Mouse (Mus musculus) spleen, embryonic (tissue): ENCODE results near the gene Gab3.

ENCODE experiments used
- CTCF ChIA-PET: fragments of 350-600 bp; sonication (Branson Sonifier 250); formaldehyde crosslinking; loops from one replicate; lab custom pipeline; 2022; lab: Charles Lee

Gab3 gene

GRCm38 (mm10) chrX:75084774-75085508 is at the start of gene Gab3:
Gab3 (minus strand) TSS chrX:75085458.
- CTCF ChIA-PET = no interaction called here

DNA sequence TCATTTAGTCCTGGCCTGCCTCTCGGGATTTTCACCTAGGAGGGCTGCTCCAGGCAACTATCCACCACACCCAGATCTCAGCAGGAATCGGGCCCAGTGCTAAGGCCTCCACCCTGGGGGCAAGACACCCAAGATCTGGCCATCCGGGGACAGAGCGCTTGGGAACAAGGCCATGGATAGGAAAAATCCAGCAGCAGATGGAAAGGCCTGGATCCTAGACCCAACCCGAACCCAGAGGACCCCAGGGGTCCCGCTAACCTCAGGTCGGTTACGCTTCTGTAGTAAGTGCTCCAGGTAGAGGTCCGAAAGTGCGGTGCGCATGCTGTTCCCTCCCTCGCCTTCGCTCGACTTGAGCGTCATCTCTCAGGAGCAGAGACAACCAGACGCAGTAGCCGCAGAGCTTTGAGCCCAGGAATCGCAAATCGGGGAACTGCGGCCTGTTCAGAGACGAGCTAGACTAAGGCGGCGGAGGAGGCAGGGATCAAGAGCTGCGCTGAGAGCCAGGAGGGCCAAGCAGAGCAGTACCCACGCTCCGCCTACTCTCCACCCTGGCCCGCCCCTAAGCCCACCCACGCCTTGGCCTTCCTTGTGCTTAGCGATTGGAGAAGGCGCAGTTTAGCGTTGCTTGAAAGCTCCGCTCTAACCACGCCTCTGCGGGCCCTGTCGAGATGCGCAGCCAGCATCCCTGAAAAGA is 45.4 kb upstream of the Gab3 start, which contains the start of gene Mpp1:
Gene Mpp1 (minus strand): TSS at position 550 of the 694 bp plus-strand sequence.
- CTCF ChIA-PET = no interaction called here

DNA sequence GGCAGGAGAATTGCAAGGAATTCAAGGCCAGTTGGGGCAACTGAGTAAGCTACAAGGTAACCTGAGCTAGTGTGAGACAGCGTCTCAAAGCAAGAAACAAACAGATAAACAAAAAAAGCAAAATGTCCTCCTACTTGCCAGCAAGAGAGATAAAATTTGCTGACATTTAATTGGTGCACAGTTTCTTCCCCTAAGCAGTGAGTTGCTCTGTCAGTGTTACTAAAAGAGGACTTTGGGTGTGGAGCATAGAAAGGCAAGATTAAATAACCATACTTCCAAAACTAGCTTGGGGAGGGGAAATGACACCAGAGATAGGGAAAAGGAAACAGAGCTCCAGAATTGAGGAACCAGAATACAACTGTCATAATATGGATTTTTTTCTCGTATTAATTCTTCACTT is 44.2 kb upstream of the Gab3 start:
- CTCF ChIA-PET = no interaction called here

DNA sequence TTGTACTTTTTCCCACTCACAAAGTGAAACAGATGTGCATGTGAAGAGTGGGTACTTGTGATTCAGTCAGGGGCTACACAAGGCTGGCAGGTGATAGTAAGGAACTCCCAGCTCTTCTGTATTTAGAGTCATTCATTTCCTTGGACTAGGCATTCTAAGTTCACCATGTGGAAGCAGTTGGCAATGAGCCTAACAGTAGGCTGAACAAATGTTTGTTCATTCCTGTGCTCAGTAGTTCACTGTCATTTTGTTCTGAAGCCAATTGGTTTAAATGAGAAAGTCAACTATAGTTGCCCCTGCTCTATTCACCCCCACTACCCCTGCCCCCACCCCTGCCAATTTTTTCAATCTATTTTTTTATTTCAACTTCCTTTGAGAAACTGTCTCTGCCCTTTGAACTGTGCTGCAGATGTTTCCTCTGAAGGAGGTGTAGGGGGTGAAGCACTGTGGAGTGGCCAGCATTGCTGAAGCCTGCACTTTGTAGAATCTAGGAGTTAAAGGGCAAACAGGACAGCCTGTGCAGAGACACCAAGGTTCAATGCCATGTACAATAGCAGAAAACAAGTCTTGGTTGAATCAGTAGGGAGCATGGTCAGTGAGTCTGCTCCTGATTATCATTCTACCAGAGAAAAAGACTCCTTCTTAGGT is 43.2 kb upstream of the Gab3 start:
- CTCF ChIA-PET = no interaction called here

DNA sequence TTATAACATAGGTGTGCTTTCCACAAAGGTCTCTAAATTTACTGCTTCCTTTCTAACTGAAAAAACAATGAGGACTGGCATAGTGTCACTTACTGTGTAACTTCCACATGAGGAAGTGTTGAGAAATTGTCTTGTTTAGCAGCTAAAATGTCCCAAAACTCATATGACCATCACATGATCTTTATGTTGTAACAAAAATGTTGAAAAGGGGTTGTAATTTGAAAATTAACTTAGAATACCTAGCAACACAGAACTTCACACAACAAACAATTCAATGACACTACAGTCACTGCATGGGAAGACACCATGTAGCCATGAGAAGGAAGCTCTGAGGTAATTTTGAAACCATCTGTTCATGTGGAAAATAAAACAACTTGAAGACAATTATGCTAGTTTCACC is 41.6 kb upstream of the Gab3 start:
- CTCF ChIA-PET = no interaction called here

GRCm38 (mm10) chrX:75125606-75126005 is 40.3 kb upstream of the Gab3 start:
- CTCF ChIA-PET = no interaction called here

GRCm38 (mm10) chrX:75115550-75115949 is 30.3 kb upstream of the Gab3 start:
- CTCF ChIA-PET = no interaction called here

GRCm38 (mm10) chrX:75102293-75102692 is 17.0 kb upstream of the Gab3 start:
- CTCF ChIA-PET = interaction anchor here (0.9 kb wide), 1 partner anchor 49 kb away, joined by 3 read pairs; no protein-coding TSS in a partner anchor

GRCm38 (mm10) chrX:75098799-75099198 is 13.5 kb upstream of the Gab3 start:
- CTCF ChIA-PET = no interaction called here

- CTCF ChIA-PET = no interaction called here
Measured at GRCm38 (mm10) chrX:75096163-75096770, 11.0 kb upstream of the Gab3 start.

DNA sequence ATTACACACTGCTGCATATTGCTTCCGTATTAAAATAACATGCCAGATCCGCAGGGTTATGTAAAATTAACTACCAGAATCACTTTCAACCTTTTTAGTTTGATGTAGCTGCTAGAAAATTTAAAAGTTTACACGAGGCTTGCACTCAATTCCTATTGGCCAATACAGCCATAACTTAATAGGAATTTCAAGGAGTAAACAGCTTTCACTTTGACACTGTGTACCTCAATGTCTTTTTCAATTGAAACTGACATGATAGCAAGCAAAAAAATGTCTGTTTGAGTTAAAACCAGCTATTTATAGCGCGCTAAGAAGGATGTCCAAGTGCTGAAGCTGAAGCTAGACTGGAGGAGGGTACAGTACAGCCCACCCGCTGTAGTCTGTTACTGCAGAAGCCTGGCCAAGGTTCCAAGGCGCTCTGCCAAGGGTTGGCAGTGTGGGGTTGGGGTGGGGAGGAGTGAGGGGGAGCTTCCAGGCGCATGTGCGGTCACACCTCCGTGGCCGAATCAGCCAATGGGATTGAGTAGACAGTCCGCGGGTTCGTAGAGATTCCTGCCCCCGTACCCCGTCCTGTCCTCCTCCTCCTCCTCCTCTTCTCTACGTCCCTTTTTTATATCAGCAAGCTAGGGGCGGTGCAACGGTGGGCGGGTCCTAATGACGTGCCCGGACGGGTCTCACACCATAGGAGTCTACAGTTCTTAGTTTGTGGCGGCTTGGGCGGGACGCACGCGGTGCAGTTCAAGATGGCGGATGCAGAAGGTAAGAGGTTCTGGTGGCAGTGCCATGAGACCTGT is 10.3 kb upstream of the Gab3 start, which contains the start of gene Dkc1:
Gene Dkc1 (plus strand): TSS at position 486 of the 794 bp plus-strand sequence.
- CTCF ChIA-PET = no interaction called here

GRCm38 (mm10) chrX:75085654-75086053 is 396 bp upstream of the Gab3 start:
- CTCF ChIA-PET = no interaction called here

DNA sequence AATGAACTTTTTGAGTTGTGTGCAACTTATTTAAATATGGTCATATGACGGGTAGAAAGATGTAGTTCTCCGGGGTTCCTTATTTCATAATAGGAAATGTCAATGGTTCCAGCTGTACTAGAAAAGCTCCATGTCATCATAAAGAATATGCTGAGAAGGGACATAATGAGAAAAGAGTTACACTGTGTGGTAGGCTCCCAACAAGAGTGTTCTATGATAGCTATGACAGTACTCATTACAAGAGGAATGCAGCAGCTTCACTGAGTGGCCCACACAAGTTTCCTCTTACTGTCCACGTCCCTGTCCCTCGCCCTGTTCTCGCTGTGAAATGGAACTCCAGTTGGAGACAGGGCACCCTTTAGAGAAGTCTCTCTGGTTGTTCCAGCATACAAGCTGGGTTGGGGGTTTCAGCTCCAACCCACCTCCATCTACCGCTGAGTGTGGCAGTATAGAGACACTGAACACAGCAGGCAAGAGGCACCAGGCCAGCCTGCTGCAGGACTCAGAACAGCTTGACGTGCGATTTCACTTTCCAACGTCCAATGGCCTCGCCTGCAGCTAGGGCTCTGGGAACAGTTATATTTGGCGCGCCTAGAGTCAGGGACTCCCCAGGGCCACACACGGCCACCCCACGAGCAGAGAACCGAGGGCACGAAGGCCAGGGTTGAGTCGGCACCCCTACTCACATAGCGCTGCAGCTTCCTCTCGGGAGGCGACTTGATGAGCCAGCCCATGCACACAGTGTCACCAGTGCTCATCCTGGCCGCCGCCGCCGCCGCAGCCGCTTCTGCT is 1.1 kb downstream of the Gab3 start:
- CTCF ChIA-PET = no interaction called here

DNA sequence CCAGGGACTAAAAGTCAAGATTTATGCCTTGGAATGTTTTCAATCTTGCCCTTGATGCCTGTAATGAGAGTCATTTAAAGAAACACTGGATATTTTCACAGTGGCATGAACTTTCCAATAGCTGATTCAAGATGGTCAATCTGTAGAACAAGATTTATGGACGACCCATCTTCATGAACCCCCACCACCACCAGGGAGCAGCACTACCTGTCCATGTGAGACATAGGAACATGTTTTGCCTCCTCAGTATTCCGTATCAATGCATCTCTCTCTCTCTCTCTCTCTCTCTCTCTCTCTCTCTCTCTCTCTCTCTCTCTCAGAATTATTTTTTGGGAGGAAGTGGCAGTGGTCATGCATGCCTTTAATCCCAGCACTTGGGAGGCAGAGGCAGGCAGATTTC is 2.9 kb downstream of the Gab3 start:
- CTCF ChIA-PET = no interaction called here

DNA sequence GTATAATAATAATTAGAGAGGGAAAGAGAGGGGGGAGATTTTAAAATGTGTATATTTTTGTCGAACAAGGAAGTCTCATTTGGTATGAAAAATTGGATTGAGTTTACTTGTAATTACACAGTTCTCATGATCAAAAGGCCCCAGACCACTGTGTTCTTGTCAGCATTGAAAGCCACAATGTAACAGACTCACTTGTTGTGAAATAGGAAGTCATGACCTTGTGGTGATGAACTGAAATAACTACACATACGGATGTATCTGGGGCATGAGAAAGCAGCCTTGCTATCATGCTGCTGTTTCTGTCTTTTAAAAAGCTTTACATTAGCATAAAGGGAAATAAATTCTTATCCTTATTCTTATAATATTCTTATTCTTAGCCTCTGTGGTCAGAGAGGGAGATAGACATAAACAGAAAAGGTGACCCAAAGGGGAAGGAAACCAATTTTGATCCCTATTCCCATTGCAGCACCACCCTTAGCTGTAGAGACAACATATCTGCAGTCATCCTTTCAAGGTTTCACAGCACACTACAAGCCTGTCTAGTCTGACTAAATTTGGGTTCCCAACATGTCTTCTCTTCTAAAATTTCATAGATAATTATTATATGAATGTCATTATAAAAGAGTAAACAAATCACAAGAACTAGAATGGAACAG is 29.0 kb downstream of the Gab3 start:
- CTCF ChIA-PET = no interaction called here

GRCm38 (mm10) chrX:75046921-75047635 is 38.2 kb downstream of the Gab3 start:
- CTCF ChIA-PET = no interaction called here

GRCm38 (mm10) chrX:75045931-75046330 is 39.3 kb downstream of the Gab3 start:
- CTCF ChIA-PET = no interaction called here

DNA sequence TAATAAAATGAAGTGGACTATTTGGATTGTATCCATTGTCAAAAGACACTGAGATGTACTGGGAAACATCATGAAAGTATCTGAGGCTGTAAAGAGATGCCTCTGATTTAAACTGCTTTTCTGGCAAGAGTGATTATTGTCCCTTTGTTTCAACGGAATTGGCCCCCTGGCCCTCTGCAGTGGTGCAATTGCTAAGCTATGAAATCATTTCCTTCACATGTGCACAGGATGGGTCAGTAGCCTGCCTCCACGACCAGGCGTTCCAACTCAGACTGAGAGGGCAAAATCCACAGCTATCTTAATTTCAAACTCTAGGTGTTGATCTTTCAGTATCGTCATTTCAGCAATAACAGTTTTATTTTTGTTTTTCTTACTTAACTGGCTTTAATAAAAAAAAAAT is 40.7 kb downstream of the Gab3 start:
- CTCF ChIA-PET = no interaction called here

DNA sequence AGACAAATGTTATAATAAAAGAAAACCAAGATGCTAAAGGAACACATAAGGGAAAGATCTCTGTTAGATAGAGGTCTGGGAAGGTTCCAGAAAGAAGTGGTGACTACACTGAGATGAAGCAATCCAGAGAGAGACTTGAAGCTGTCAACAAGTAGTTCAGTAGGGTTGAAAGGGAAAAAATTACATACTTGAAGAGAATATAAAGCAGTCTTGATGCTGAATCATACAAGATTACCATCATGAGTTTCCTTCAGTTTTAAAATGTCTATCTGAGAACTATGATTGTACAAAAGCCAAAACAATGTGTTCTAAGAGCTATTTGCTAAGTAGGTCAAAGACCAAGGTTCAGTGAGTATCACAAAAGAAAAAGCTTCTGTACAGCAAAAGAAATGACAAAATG is 48.6 kb downstream of the Gab3 start:
- CTCF ChIA-PET = no interaction called here
